Mouse (Mus musculus) CD4-positive helper T cell, adult 2 months (primary cell): ENCODE data around the gene Gcc2.
"Not testable (repeated sequence)": the region's sequence is repeated elsewhere in the genome, so short reads cannot be mapped to it uniquely, and the experiment has no call there.

Experiments
- DNase-seq: peaks from one replicate; pipeline ENCODE4 v3.0.0-alpha.2; 2012; ENCODE audit warnings: low read depth, missing footprints, low spot score

Gcc2 gene

GRCm38 (mm10) chr10:58231779-58232640 is 23.3 kb upstream of the Gcc2 start:
- DNase-seq, result peak; percentile 51

GRCm38 (mm10) chr10:58232641-58232969 is 22.7 kb upstream of the Gcc2 start, which contains the start of gene Duxf3:
Duxf3 (minus strand) TSS chr10:58232675.
- DNase-seq, result not testable (repeated sequence)

GRCm38 (mm10) chr10:58233054-58233739 is 22.1 kb upstream of the Gcc2 start:
- not testable (repeated sequence) for DNase-seq

GRCm38 (mm10) chr10:58233740-58234121 is 21.6 kb upstream of the Gcc2 start:
- DNase-seq, result not testable (repeated sequence)

- DNase-seq, result not testable (repeated sequence)
These were observed 20.3 kb upstream of the Gcc2 start for GRCm38 (mm10) chr10:58234985-58235384.

- no peak for DNase-seq
These were observed 18.7 kb upstream of the Gcc2 start, which contains the start of gene Gm4981 for GRCm38 (mm10) chr10:58236613-58237012. Gm4981 (minus strand) TSS chr10:58236701.

GRCm38 (mm10) chr10:58238984-58239740 is 16.1 kb upstream of the Gcc2 start:
- peak; percentile 31 for DNase-seq

- DNase-seq, result peak; percentile 11
These were observed 5.8 kb upstream of the Gcc2 start for GRCm38 (mm10) chr10:58249535-58249934.

- DNase-seq, result peak; percentile 30
These were observed 592 bp upstream of the Gcc2 start for GRCm38 (mm10) chr10:58254635-58255175.

- DNase-seq, result no peak
These were observed 657 bp downstream of the Gcc2 start for GRCm38 (mm10) chr10:58255954-58256353.

GRCm38 (mm10) chr10:58258466-58258865 is 3.2 kb downstream of the Gcc2 start:
- DNase-seq, result peak; percentile 28

- DNase-seq, result peak; percentile 42
These were observed 26.9 kb downstream of the Gcc2 start for GRCm38 (mm10) chr10:58282238-58282637.

- no peak for DNase-seq
These were observed 35.4 kb downstream of the Gcc2 start for GRCm38 (mm10) chr10:58290742-58291141.

- no peak for DNase-seq
These were observed 38.9 kb downstream of the Gcc2 start for GRCm38 (mm10) chr10:58294246-58294645.

- no peak for DNase-seq
These were observed 40.3 kb downstream of the Gcc2 start for GRCm38 (mm10) chr10:58295605-58296004.

GRCm38 (mm10) chr10:58304996-58305395 is 49.7 kb downstream of the Gcc2 start:
- DNase-seq, result no peak

- DNase-seq, result no peak
These were observed 51.6 kb downstream of the Gcc2 start for GRCm38 (mm10) chr10:58306897-58307296.

GRCm38 (mm10) chr10:58310791-58311190 is 55.5 kb downstream of the Gcc2 start:
- DNase-seq, result no peak

- no peak for DNase-seq
These were observed 57.6 kb downstream of the Gcc2 start for GRCm38 (mm10) chr10:58312887-58313286.

GRCm38 (mm10) chr10:58320881-58321280 is 65.6 kb downstream of the Gcc2 start:
- DNase-seq, result no peak

- no peak for DNase-seq
These were observed 67.2 kb downstream of the Gcc2 start for GRCm38 (mm10) chr10:58322361-58323027.
